Mouse (Mus musculus) liver, embryonic 14.5 days (tissue): ENCODE measurements at regions not wholly inside any gene's neighbourhood (a gene's known extent, or its start where the extent isn't known, plus 50 kb on each side); places are given as distances from the start of the nearest gene placed in this dataset.

Experiments
- ATAC-seq: fragments of 200-750 bp; cut with Nextera tagmentation; 2 replicates; pipeline ENCODE4 v1.8.0; 2017; ENCODE audit warnings: moderate number of reproducible peaks, mild to moderate bottlenecking, moderate library complexity; ENCODE audit not compliant: insufficient read depth
- DNase-seq, 3 experiments: peaks; one replicate each; pipeline ENCODE4 v3.0.0-alpha.2; 2012 to 2013; ENCODE audit warnings: low read depth in 3 of 3, low spot score in 3 of 3
- H3K27ac ChIP-seq: fragments of 300-500 bp; sonication (generic); 2 replicates; pipeline ENCODE4 v1.5.1; 2014; ENCODE audit warnings: moderate library complexity, mild to moderate bottlenecking, control low read depth, inconsistent platforms
- H3K27me3 ChIP-seq: fragments of 300-500 bp; sonication (generic); 2 replicates; pipeline ENCODE4 v1.6.1; 2014; ENCODE audit warnings: mild to moderate bottlenecking, low read length, moderate library complexity; ENCODE audit not compliant: control insufficient read depth, insufficient read depth
- H3K36me3 ChIP-seq: fragments of 300-500 bp; sonication (generic); replicated peaks from 2 replicates; pipeline ENCODE4 v1.6.1; 2014; ENCODE audit warnings: low read depth; ENCODE audit not compliant: control insufficient read depth, insufficient read depth
- H3K4me1 ChIP-seq, 2 experiments: fragments of 200-500 bp in 1 of 2; fragments of 300-500 bp in 1 of 2; sonication (generic) in 1 of 2; replicated peaks; 2 replicates each; pipeline ENCODE4 v1.6.1; 2012 to 2014; ENCODE audit warnings: antibody characterized with exemption in 1 of 2, inconsistent platforms in 1 of 2, low read length in 1 of 2; ENCODE audit not compliant: control insufficient read depth in 2 of 2, insufficient read depth in 2 of 2
- H3K4me2 ChIP-seq: fragments of 300-500 bp; sonication (generic); 2 replicates; pipeline ENCODE4 v1.6.1; 2014; ENCODE audit warnings: low read depth, mild to moderate bottlenecking, control low read depth, moderate library complexity
- H3K4me3 ChIP-seq, 2 experiments: fragments of 200-500 bp in 1 of 2; fragments of 300-500 bp in 1 of 2; sonication (generic) in 1 of 2; 2 replicates each; pipeline ENCODE4 v1.5.1; 2012 to 2014; ENCODE audit warnings: low read depth in 2 of 2, low read length in 2 of 2, mild to moderate bottlenecking in 2 of 2, control low read depth in 1 of 2, inconsistent platforms in 1 of 2, moderate library complexity in 1 of 2; ENCODE audit not compliant: insufficient read depth in 1 of 2
- H3K9ac ChIP-seq: fragments of 300-500 bp; sonication (generic); replicated peaks from 2 replicates; pipeline ENCODE4 v1.6.1; 2014; ENCODE audit warnings: mild to moderate bottlenecking, control low read depth, moderate library complexity
- H3K9me3 ChIP-seq: fragments of 300-500 bp; sonication (generic); 2 replicates; pipeline ENCODE4 v1.6.1; 2016; ENCODE audit warnings: low read length, mixed read lengths; ENCODE audit not compliant: control insufficient read depth
- CTCF ChIP-seq: IDR thresholded peaks from 2 replicates; pipeline ENCODE4 v1.5.1; 2016; ENCODE audit warnings: antibody characterized with exemption, low read depth, control low read depth
- EP300 ChIP-seq: IDR thresholded peaks from 2 replicates; pipeline ENCODE4 v1.6.1; 2016; ENCODE audit warnings: antibody characterized with exemption, low read depth
- WGBS: fragments of 180-500 bp; shearing (Covaris S2); extraction: QIAGEN DNeasy Blood & Tissue Kit; methylation state at CpG from one replicate; pipeline ENCODE4 v1.1.7; 2014; ENCODE audit not compliant: insufficient replicate concordance; 5-methylcytosine and 5-hydroxymethylcytosine counted together

DNA sequence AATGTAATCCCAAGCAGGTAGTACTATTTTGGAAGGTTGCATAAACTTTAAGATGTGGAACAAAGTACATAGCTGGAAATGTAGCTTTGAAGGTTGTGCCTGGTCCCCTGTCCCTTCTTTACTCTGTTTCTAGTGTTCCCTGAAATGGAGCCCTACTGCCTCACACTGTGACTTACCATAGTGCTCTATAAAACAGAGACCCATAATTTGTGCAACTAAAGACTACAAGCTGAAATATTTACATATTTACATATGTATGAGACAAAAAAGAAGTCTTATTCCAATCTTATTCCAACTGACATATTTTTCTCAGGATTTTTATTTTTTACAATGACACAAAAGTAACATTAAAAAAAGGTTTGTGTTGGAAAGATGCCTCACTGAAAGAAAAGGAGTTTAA is 1285.6 kb downstream of the Pla2g4a start:
- Histone ChIP-seq H3K9ac (no peak overlapping the region), H3K4me2 (no peak overlapping the region), H3K9me3 (no peaks in the 10 kb centered on the region), H3K4me3 (no peak overlapping the region), H3K27ac (no peak overlapping the region), H3K36me3 (no peaks in the 10 kb centered on the region), H3K27me3 (no peaks in the 10 kb centered on the region), H3K4me1 (no peaks in the 10 kb centered on the region)
- TF ChIP-seq EP300 (no peak), CTCF (no peak)
- DNase-seq (no peak), ATAC-seq (no peak)

DNA sequence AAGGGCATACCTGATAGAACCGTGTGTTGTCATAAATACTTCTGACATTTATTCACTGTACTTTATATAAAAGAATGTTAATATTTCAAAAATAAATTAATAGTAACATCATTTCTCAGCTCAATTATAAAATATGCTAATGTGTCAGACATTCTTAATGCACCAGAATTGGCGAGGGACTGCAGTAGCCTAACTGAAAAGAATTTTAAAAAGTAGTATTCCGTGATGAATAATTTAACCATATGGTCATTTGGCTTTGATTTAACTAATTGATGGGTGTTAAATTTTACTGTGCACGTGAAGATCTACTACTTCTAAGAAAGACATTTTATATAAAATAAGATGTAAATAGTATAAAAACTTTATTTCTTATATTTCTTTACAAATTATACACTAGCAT is 1296.7 kb downstream of the Pla2g4a start:
- Histone ChIP-seq H3K27me3 (no peaks in the 10 kb centered on the region), H3K36me3 (no peaks in the 10 kb centered on the region), H3K4me2 (no peak overlapping the region), H3K4me1 (no peaks in the 10 kb centered on the region), H3K4me3 (no peak overlapping the region), H3K9me3 (no peaks in the 10 kb centered on the region), H3K27ac (no peak overlapping the region), H3K9ac (no peak overlapping the region)
- ATAC-seq, result no peak
- 54% methylated on average over 4 of the region's 4 CpGs for WGBS
- TF ChIP-seq CTCF, result no peak
- TF ChIP-seq EP300, result no peak
- no peak for DNase-seq

DNA sequence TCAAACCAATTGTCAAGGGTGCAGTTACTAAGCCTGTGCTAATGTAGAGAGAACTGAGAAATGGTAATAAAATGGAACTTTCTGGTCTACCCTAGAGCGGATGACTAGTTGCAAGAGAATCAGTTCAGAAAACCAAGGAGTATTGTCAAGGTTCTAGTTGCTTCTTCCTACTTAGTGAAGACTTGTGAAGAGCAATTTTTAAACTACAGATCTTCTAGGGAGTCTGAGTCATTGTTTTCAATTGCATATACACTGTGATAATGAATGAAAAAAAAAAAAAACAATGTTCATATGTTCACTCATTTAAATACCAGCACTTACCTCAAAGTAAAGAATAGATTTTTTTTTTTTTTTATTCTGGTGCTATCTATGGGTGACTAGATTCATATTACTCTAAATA is 1304.1 kb downstream of the Pla2g4a start:
- H3K4me1 ChIP-seq, result no peaks in the 10 kb centered on the region
- H3K4me3 ChIP-seq, result no peak overlapping the region
- H3K27me3 ChIP-seq, result no peaks in the 10 kb centered on the region
- DNase-seq (no peak), ATAC-seq (no peak)
- no peak overlapping the region for H3K9ac ChIP-seq
- WGBS, result 68% methylated on average over 1 of the region's 1 CpGs
- H3K4me2 ChIP-seq, result no peak overlapping the region
- H3K27ac ChIP-seq, result no peak overlapping the region
- TF ChIP-seq CTCF, result no peak
- no peak for TF ChIP-seq EP300
- H3K9me3 ChIP-seq, result no peaks in the 10 kb centered on the region
- no peaks in the 10 kb centered on the region for H3K36me3 ChIP-seq
